Mouse (Mus musculus) activated CD4-positive, CD25-positive, alpha-beta regulatory T cell, adult 4 months (primary cell): Measurements from ENCODE around the gene Bcl7c. TPM values are rescaled to one million over a fixed set of nuclear protein-coding genes. Genes with fewer than 3 reads are reported as not detected.
A peak's percentile ranks its signal among the peaks of the same experiment; 100 is the strongest.
"Not testable (repeated sequence)": the region's sequence is repeated elsewhere in the genome, so short reads cannot be mapped to it uniquely, and the experiment has no call there.

Experiments
- ATAC-seq: one replicate; pipeline ENCODE4 v1.8.0; 2017
- polyA plus RNA-seq, 2 experiments: library from polyadenylated mRNA; unstranded; fragments of 100-300 nt; shearing (Covaris generic); gene quantifications; one replicate each; pipeline ENCODE4 v1.2.1; 2017

Gene Bcl7c
- polyA plus RNA-seq, 2 experiments from 2014 or later = 4.2 to 6.2 TPM

DNA sequence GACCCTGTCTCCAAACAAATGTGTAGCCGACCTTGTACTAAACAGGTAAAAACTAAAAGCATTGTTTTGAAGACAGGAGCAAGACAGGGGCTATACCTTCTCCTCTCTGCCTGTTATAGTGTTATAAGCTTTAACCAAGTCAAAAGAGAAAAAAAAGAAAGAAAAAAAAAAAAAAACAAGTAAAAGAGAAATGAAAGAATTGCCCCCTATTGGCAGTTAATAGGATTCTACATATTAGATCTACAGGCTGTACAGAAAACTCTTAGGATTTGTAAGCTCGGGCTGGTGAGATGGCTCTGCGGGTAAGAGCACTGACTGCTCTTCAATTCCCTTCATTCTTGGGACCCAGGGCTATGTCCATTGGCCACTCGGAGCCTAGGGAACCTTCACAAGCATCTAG is 66.5 kb downstream of the Bcl7c start:
- ATAC-seq = no peak

DNA sequence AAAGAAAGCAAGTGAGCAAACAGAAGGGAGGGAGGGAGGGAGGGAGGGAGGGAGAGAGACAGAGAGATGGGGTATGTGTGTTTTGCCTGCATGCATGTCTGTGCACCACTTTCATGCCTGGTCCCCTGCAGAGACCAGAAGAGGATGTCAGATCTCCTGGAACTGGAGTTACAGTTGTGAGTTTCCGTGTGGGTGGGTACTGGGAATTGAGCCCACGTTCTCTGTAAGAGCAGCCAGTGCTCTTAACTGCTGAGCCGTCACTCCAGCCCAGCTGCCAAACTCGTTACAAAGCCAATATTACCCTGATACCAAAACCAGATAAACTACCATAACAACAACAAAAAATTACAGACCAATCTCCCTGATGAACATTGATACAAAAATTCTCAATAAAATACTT is 67.5 kb downstream of the Bcl7c start:
- no peak for ATAC-seq

GRCm38 (mm10) chr7:127636963-127637362 is 71.8 kb downstream of the Bcl7c start:
- no peak for ATAC-seq

DNA sequence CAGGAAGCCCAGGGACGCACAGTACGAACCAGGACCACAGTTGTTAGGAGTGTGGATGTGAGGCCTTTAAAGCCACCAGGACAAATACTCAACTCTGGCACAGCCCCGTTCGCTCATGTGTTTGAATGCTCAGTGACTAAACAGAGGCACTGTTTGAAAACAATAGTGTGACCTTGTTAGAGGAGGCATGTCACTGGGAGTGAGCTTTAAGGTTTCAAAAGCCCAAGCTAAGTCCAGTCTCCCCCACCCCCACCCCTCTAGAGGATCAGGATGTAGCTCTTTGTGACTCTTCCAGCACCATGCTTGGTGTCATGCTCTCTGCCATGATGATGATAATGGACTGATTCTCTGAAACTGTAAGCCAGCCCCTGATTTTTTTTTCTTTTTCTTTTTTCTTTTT is 77.3 kb downstream of the Bcl7c start:
- no peak for ATAC-seq

GRCm38 (mm10) chr7:127628646-127629045 is 80.1 kb downstream of the Bcl7c start:
- ATAC-seq = peak; percentile 97

DNA sequence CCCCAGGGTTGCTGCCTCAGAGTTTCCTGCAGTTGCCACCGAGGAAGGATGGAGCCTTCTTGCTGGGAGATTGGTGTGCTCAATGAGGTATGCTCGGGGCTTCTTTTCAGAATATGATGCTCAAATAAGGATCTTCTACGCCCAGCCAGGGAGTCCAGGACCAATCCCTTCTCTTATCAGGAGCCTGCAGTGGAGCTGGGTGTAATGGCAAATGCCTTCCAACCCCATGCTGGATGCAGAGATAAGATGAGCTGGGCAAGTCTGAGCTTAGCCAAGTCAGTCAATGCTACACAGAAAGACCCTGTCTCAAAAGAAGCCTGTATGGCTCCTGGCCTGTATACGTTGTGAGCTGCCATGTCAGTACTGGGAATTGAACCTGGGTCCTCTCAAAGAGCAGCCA is 82.3 kb downstream of the Bcl7c start:
- ATAC-seq = no peak

- no peak for ATAC-seq
Observed at GRCm38 (mm10) chr7:127626039-127626438, 82.7 kb downstream of the Bcl7c start.

DNA sequence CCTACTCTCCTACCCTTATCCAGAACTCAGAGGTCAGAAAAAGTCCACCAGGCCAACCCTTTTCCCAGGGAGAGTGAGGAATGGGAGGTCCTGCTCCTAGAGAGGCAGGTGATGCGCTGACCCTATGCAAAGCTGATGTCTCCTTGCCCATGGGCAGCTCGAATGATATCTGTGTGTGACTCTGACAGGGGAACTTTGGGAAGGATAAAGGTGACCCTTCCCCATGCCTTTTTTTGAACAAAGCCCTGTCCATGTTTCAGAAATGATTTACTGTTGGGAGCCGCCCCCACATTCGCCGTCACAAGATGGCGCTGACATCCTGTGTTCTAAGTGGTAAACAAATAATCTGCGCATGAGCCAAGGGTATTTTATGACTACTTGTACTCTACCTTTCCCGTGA is 90.3 kb downstream of the Bcl7c start:
- ATAC-seq = not testable (repeated sequence)

- ATAC-seq = no peak
Observed at GRCm38 (mm10) chr7:127617962-127618361, 90.8 kb downstream of the Bcl7c start.

- no peak for ATAC-seq
Observed at GRCm38 (mm10) chr7:127616881-127617280, 91.9 kb downstream of the Bcl7c start.

- ATAC-seq = no peak
Observed at GRCm38 (mm10) chr7:127616336-127616735, 92.4 kb downstream of the Bcl7c start.

GRCm38 (mm10) chr7:127614891-127615843 is 93.6 kb downstream of the Bcl7c start, which contains the start of gene Zfp629:
Gene Zfp629, minus strand, starts transcription at chr7:127615797.
- ATAC-seq = no peak

DNA sequence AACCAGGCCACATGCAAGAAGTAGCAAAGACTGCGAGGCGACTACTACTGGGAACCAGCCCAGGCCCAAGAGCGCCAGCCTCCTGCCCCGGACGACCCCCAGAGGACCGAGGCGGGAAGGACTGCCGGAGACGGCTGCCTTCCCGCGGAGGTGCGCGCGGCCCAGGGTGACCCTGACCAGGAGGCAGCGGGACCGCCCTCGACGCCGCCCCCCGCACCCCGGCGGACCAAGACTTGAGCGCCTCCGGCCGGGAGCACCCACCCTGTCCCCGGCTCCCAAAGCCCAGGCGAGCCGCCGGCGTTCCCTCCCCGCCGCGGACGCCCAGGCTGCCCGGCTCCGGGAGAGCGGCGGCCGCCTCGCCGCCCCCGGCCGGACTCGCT is 94.2 kb downstream of the Bcl7c start:
- ATAC-seq = no peak

GRCm38 (mm10) chr7:127614091-127614490 is 94.6 kb downstream of the Bcl7c start:
- ATAC-seq = no peak

DNA sequence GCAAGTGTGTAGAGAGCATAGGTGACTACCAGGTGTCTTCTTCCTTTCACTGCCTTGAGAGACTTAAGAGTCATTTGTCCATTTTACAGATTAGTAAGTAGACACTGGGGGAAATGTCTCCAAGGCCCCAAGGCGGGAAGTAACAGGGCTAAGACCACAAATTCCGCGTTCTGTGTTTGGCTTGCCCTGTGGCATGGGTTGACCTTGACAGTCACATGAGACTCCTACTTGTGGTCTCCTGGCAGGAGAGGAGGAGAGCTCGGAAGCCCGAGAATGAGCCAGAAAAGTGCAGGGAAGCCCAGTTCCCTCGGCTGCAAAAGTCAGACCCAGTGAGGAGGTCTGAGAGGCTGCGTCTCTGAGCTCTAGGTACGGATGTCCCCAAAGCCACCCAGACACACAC is 95.2 kb downstream of the Bcl7c start:
- ATAC-seq = no peak

DNA sequence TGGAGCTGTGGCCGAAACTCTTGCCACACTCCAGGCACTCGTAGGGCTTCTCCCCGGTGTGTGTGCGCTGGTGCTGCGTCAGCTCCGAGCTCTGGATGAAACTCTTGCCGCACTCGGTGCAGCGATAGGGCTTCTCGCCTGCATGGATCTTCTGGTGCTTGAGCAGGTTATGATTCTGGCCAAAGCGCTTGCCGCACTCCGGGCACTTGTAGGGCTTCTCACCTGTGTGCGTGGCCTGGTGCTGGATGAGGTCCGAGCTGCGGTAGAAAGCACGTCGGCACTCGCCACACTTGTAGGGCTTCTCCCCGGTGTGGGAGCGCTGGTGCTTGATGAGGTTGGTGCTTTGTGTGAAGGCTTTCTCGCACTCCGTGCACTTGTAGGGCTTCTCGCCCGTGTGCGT is 97.2 kb downstream of the Bcl7c start:
- no peak for ATAC-seq

Other genes with a start within 250 kb of the Bcl7c start
- 100 to 1,000 TPM; 137 to 165 TPM for gene Prr14, start 249.3 kb downstream of the Bcl7c start, polyA plus RNA-seq
- gene Fbrs, start 229.7 kb downstream of the Bcl7c start, polyA plus RNA-seq = 10 to 100 TPM; 17.9 to 25.0 TPM
- gene Srcap, start 196.9 kb downstream of the Bcl7c start, polyA plus RNA-seq = 10 to 100 TPM in 1 of 2 experiments, 1 to 10 TPM in 1; 8.1 to 10.9 TPM
- 10 to 100 TPM; 19.2 to 20.0 TPM for gene Gm42715, start 189.3 kb downstream of the Bcl7c start, polyA plus RNA-seq
- 10 to 100 TPM; 52.4 to 58.5 TPM for gene Tmem265, start 147.5 kb downstream of the Bcl7c start, polyA plus RNA-seq
- gene Phkg2, start 135.6 kb downstream of the Bcl7c start, polyA plus RNA-seq = 10 to 100 TPM; 73.7 to 85.5 TPM
- 1 to 10 TPM in 1 of 2 experiments, under 1 TPM in 1; 0.57 to 1.4 TPM for gene Ccdc189, start 120.3 kb downstream of the Bcl7c start, polyA plus RNA-seq
- 10 to 100 TPM; 25.3 to 26.1 TPM for gene Rnf40, start 120.2 kb downstream of the Bcl7c start, polyA plus RNA-seq
- under 1 TPM in 1 of 2 experiments, not detected in 1; 0.18 TPM for gene Zfp629, start 93.1 kb downstream of the Bcl7c start, polyA plus RNA-seq
- gene Ctf1, start 3.8 kb upstream of the Bcl7c start, polyA plus RNA-seq = not detected
- gene Ctf2, start 23.2 kb upstream of the Bcl7c start, polyA plus RNA-seq = not detected
- under 1 TPM; 0.36 to 0.83 TPM for gene Fbxl19, start 35.6 kb upstream of the Bcl7c start, polyA plus RNA-seq
- gene Orai3, start 60.9 kb upstream of the Bcl7c start, polyA plus RNA-seq = 10 to 100 TPM; 11.3 to 12.2 TPM
- 1 to 10 TPM; 6.3 to 7.4 TPM for gene Setd1a, start 67.7 kb upstream of the Bcl7c start, polyA plus RNA-seq
- not detected for gene Gm49388, start 76.7 kb upstream of the Bcl7c start, polyA plus RNA-seq
- 1 to 10 TPM; 5.2 to 5.7 TPM for gene Hsd3b7, start 91.7 kb upstream of the Bcl7c start, polyA plus RNA-seq
- 10 to 100 TPM; 49.3 to 54.6 TPM for gene Stx4a, start 115.4 kb upstream of the Bcl7c start, polyA plus RNA-seq
- gene Stx1b, start 115.6 kb upstream of the Bcl7c start, polyA plus RNA-seq = under 1 TPM in 1 of 2 experiments, not detected in 1; 0.62 TPM
- gene Zfp646, start 167.3 kb upstream of the Bcl7c start, polyA plus RNA-seq = 10 to 100 TPM; 20.0 to 28.1 TPM
- gene Zfp668, start 167.9 kb upstream of the Bcl7c start, polyA plus RNA-seq = 10 to 100 TPM; 10.4 to 11.0 TPM
- gene Prss53, start 182.0 kb upstream of the Bcl7c start, polyA plus RNA-seq = under 1 TPM in 1 of 2 experiments, not detected in 1; 0.22 TPM
- not detected for gene Gm21974, start 186.5 kb upstream of the Bcl7c start, polyA plus RNA-seq
- gene Vkorc1, start 186.7 kb upstream of the Bcl7c start, polyA plus RNA-seq = 10 to 100 TPM; 20.9 to 31.8 TPM
- gene Bckdk, start 195.1 kb upstream of the Bcl7c start, polyA plus RNA-seq = 10 to 100 TPM; 62.4 to 77.7 TPM
- 10 to 100 TPM; 29.9 to 32.1 TPM for gene Kat8, start 203.6 kb upstream of the Bcl7c start, polyA plus RNA-seq
- gene Prss8, start 221.2 kb upstream of the Bcl7c start, polyA plus RNA-seq = not detected
- gene Prss36, start 237.8 kb upstream of the Bcl7c start, polyA plus RNA-seq = 1 to 10 TPM; 2.1 to 3.6 TPM